Mouse (Mus musculus): Measurements from ENCODE around the gene Nhsl1. TPM values are rescaled to one million over a fixed set of nuclear protein-coding genes. Genes with fewer than 3 reads are reported as not detected.
A peak's percentile ranks its signal among the peaks of the same experiment; 100 is the strongest.

Gene Nhsl1
- polyA plus RNA-seq, 1 experiment from 2014 or later = 23.4 TPM

DNA sequence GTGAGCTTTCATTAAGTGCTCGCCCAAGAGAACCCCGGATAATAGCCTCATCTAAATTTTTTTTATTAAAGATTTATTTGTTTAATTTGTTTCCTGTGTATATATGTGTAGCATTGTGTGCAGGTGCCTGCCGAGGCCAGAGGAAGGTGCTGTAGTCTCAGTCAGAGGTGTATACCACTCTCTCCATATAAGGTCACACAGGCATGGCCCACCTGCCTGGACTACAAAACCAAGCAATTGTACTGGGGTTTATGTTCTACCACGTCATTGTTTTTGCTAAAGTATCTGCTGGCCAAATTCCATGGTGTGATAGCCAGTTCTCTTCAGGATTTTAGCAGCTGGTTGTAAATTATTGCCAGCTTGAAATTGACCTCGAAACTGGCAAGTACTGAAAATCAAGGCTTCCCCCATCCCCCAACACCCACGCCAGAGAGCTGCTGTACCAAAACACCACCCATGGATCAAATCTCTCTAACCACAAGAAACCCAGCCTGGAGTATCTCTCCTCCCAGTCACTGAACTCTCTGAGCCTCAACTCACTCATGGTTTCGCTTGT, 81.4 kb downstream of the Nhsl1 start:
- H3K4me2 ChIP-seq (replicated peaks; ENCODE audit: low read depth, low read length) = no peak overlapping the region

GRCm38 (mm10) chr10:18400998-18401397, 82.2 kb downstream of the Nhsl1 start:
- no peaks in the 10 kb centered on the region for H3K36me3 ChIP-seq (ENCODE audit: control insufficient read depth, insufficient read depth, low read length)
- H3K9me3 ChIP-seq (ENCODE audit: control insufficient read depth, low read length) = no peaks in the 10 kb centered on the region
- 81% methylated on average over 8 of the region's 8 CpGs for WGBS
- no peak overlapping the region for H3K27ac ChIP-seq (ENCODE audit: low read depth, low read length)
- no peaks in the 10 kb centered on the region for H3K4me1 ChIP-seq (replicated peaks; ENCODE audit: control insufficient read depth, insufficient read depth, low read length)
- no peaks in the 10 kb centered on the region for H3K27me3 ChIP-seq (ENCODE audit: control insufficient read depth, insufficient read depth, low read length)
- H3K4me2 ChIP-seq (replicated peaks; ENCODE audit: low read depth, low read length) = no peak overlapping the region
- no peak overlapping the region for H3K9ac ChIP-seq (ENCODE audit: low read depth, low read length)
- ATAC-seq (ENCODE audit: low FRiP score) (no peak), DNase-seq (ENCODE audit: low spot score) (no peak)
- H3K4me3 ChIP-seq (ENCODE audit: low read depth, low read length) = no peak overlapping the region

More for the DNA sequence above, 81.4 kb downstream of the Nhsl1 start:
- ATAC-seq (ENCODE audit: low FRiP score) (no peak), DNase-seq (ENCODE audit: low spot score) (no peak)
- Histone ChIP-seq H3K27ac (ENCODE audit: low read depth, low read length) (no peak overlapping the region), H3K9me3 (ENCODE audit: control insufficient read depth, low read length) (no peaks in the 10 kb centered on the region), H3K4me1 (replicated peaks; ENCODE audit: control insufficient read depth, insufficient read depth, low read length) (no peaks in the 10 kb centered on the region), H3K27me3 (ENCODE audit: control insufficient read depth, insufficient read depth, low read length) (no peaks in the 10 kb centered on the region), H3K36me3 (ENCODE audit: control insufficient read depth, insufficient read depth, low read length) (no peaks in the 10 kb centered on the region), H3K4me3 (ENCODE audit: low read depth, low read length) (no peak overlapping the region), H3K9ac (ENCODE audit: low read depth, low read length) (no peak overlapping the region)
- 79% methylated on average over 7 of the region's 7 CpGs for WGBS

DNA sequence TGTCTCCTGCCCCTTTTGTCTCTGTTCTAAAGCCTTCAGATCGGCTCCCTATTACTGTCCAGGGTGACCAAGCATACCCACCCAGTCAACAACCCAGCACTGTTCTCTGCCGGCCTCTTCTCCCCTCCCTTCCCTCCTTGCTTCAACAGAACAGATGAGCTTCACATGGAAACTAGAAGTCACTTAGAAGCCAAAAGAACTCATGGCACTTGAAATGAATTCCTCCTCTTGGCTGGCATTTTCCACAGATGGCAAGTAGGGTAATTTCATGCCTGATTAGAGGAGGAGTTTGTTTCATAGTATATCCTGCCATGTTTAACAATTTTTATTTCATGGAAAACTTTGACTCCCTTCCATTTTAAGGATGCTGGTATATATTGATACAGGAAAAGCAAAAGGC, 85.2 kb downstream of the Nhsl1 start:
- DNase-seq (ENCODE audit: low spot score) (no peak), ATAC-seq (ENCODE audit: low FRiP score) (no peak)
- H3K36me3 ChIP-seq (ENCODE audit: control insufficient read depth, insufficient read depth, low read length) = no peaks in the 10 kb centered on the region
- H3K27ac ChIP-seq (ENCODE audit: low read depth, low read length) = no peak overlapping the region
- no peaks in the 10 kb centered on the region for H3K9me3 ChIP-seq (ENCODE audit: control insufficient read depth, low read length)
- H3K9ac ChIP-seq (ENCODE audit: low read depth, low read length) = no peak overlapping the region
- 34% methylated on average over 2 of the region's 2 CpGs for WGBS
- no peak overlapping the region for H3K4me2 ChIP-seq (replicated peaks; ENCODE audit: low read depth, low read length)
- no peaks in the 10 kb centered on the region for H3K4me1 ChIP-seq (replicated peaks; ENCODE audit: control insufficient read depth, insufficient read depth, low read length)
- H3K27me3 ChIP-seq (ENCODE audit: control insufficient read depth, insufficient read depth, low read length) = no peaks in the 10 kb centered on the region
- H3K4me3 ChIP-seq (ENCODE audit: low read depth, low read length) = no peak overlapping the region

GRCm38 (mm10) chr10:18404679-18405078, 85.9 kb downstream of the Nhsl1 start:
- no peaks in the 10 kb centered on the region; the same call in 1 of the 2 replicates for H3K4me1 ChIP-seq (replicated peaks; ENCODE audit: control insufficient read depth, insufficient read depth, low read length)
- H3K27ac ChIP-seq (ENCODE audit: low read depth, low read length) = 0 out of 2 replicates have a peak overlapping the region, but pooled peaks have one; percentile 18
- H3K4me3 ChIP-seq (ENCODE audit: low read depth, low read length) = no peak overlapping the region
- 23% methylated on average over 5 of the region's 5 CpGs for WGBS
- H3K9me3 ChIP-seq (ENCODE audit: control insufficient read depth, low read length) = no peaks in the 10 kb centered on the region
- H3K27me3 ChIP-seq (ENCODE audit: control insufficient read depth, insufficient read depth, low read length) = no peaks in the 10 kb centered on the region
- no peak overlapping the region for H3K9ac ChIP-seq (ENCODE audit: low read depth, low read length)
- peak; percentile 29 for ATAC-seq (ENCODE audit: low FRiP score)
- peak; percentile 31 for DNase-seq (ENCODE audit: low spot score)
- H3K4me2 ChIP-seq (replicated peaks; ENCODE audit: low read depth, low read length) = no peak overlapping the region
- H3K36me3 ChIP-seq (ENCODE audit: control insufficient read depth, insufficient read depth, low read length) = no peaks in the 10 kb centered on the region

DNA sequence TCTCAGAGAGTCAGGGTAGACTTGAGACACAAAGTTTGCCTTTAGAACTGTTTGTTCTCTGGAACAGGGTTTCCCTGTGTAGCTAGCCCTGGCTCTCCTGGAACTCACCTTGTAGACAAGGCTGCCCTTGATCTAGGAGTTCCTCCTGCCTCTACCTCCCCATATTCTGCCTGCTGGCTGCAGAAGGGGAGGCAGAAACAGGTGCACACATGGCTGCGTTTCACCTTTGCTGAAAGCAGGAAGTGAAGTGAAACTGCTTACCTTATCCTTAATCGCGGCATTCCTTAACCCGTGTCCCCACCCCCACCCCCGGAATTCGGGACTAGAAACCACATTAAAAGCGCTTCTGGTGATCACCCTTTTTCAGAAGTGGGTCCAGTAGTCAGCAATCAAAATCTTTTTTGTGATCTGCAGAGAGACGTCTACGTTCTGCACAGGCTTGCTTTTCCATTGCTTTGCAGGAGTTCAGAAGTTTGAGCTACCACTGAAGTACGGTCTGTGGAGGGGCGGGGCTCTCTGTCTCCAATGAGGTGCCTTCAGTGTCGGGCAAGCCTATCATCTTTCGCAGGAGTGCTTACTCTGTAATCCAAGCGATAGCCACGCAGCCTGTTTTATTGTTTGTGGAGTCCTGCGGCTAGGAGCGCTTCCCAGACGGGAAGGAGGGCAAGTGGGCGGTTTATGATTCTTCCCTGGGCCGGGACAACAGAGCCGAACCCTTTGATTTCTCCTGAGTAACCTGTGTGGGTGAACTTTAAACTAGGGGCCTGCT, 88.5 kb downstream of the Nhsl1 start:
- DNase-seq (ENCODE audit: low spot score) = peak; percentile 85
- H3K9me3 ChIP-seq (ENCODE audit: control insufficient read depth, low read length) = no peaks in the 10 kb centered on the region
- H3K27me3 ChIP-seq (ENCODE audit: control insufficient read depth, insufficient read depth, low read length) = no peaks in the 10 kb centered on the region
- no peaks in the 10 kb centered on the region; the same call in 1 of the 2 replicates for H3K4me1 ChIP-seq (replicated peaks; ENCODE audit: control insufficient read depth, insufficient read depth, low read length)
- peak overlapping the region; percentile 49 for H3K9ac ChIP-seq (ENCODE audit: low read depth, low read length)
- H3K27ac ChIP-seq (ENCODE audit: low read depth, low read length) = 0 out of 2 replicates have a peak overlapping the region, but pooled peaks have one; percentile 18
- WGBS = under 1% methylated on average over 21 of the region's 21 CpGs
- peak overlapping the region; percentile 39 for H3K4me3 ChIP-seq (ENCODE audit: low read depth, low read length)
- ATAC-seq (ENCODE audit: low FRiP score) = peak; percentile 86
- peak overlapping the region; percentile 49 for H3K4me2 ChIP-seq (replicated peaks; ENCODE audit: low read depth, low read length)
- H3K36me3 ChIP-seq (ENCODE audit: control insufficient read depth, insufficient read depth, low read length) = no peaks in the 10 kb centered on the region

- WGBS = 4% methylated on average over 11 of the region's 11 CpGs
- H3K9me3 ChIP-seq (ENCODE audit: control insufficient read depth, low read length) = no peaks in the 10 kb centered on the region
- H3K27ac ChIP-seq (ENCODE audit: low read depth, low read length) = no peak overlapping the region
- peak; percentile 53 for DNase-seq (ENCODE audit: low spot score)
- peak overlapping the region; percentile 39 for H3K4me3 ChIP-seq (ENCODE audit: low read depth, low read length)
- H3K9ac ChIP-seq (ENCODE audit: low read depth, low read length) = peak overlapping the region; percentile 49
- H3K4me2 ChIP-seq (replicated peaks; ENCODE audit: low read depth, low read length) = peak overlapping the region; percentile 49
- ATAC-seq (ENCODE audit: low FRiP score) = no peak
- no peaks in the 10 kb centered on the region for H3K36me3 ChIP-seq (ENCODE audit: control insufficient read depth, insufficient read depth, low read length)
- no peaks in the 10 kb centered on the region; the same call in 1 of the 2 replicates for H3K4me1 ChIP-seq (replicated peaks; ENCODE audit: control insufficient read depth, insufficient read depth, low read length)
- H3K27me3 ChIP-seq (ENCODE audit: control insufficient read depth, insufficient read depth, low read length) = no peaks in the 10 kb centered on the region
Observed at GRCm38 (mm10) chr10:18408128-18408527, 89.3 kb downstream of the Nhsl1 start.

- Histone ChIP-seq H3K27ac (ENCODE audit: low read depth, low read length) (no peak overlapping the region), H3K4me1 (replicated peaks; ENCODE audit: control insufficient read depth, insufficient read depth, low read length) (no peaks in the 10 kb centered on the region; the same call in 1 of the 2 replicates), H3K9ac (ENCODE audit: low read depth, low read length) (peak overlapping the region; percentile 49), H3K4me3 (ENCODE audit: low read depth, low read length) (peak overlapping the region; percentile 39), H3K36me3 (ENCODE audit: control insufficient read depth, insufficient read depth, low read length) (no peaks in the 10 kb centered on the region), H3K27me3 (ENCODE audit: control insufficient read depth, insufficient read depth, low read length) (no peaks in the 10 kb centered on the region), H3K4me2 (replicated peaks; ENCODE audit: low read depth, low read length) (peak overlapping the region; percentile 49), H3K9me3 (ENCODE audit: control insufficient read depth, low read length) (no peaks in the 10 kb centered on the region)
- no peak for ATAC-seq (ENCODE audit: low FRiP score)
- 20% methylated on average over 9 of the region's 9 CpGs for WGBS
- peak; percentile 41 for DNase-seq (ENCODE audit: low spot score)
Observed at GRCm38 (mm10) chr10:18408635-18409034, 89.8 kb downstream of the Nhsl1 start.

GRCm38 (mm10) chr10:18409068-18409467, 90.3 kb downstream of the Nhsl1 start:
- peak overlapping the region; percentile 49 for H3K4me2 ChIP-seq (replicated peaks; ENCODE audit: low read depth, low read length)
- H3K36me3 ChIP-seq (ENCODE audit: control insufficient read depth, insufficient read depth, low read length) = no peaks in the 10 kb centered on the region
- peak overlapping the region; percentile 49; the same call in 1 of the 2 replicates for H3K9ac ChIP-seq (ENCODE audit: low read depth, low read length)
- DNase-seq (ENCODE audit: low spot score) (no peak), ATAC-seq (ENCODE audit: low FRiP score) (no peak)
- peak overlapping the region; percentile 39 for H3K4me3 ChIP-seq (ENCODE audit: low read depth, low read length)
- no peaks in the 10 kb centered on the region for H3K9me3 ChIP-seq (ENCODE audit: control insufficient read depth, low read length)
- H3K4me1 ChIP-seq (replicated peaks; ENCODE audit: control insufficient read depth, insufficient read depth, low read length) = no peaks in the 10 kb centered on the region; the same call in 1 of the 2 replicates
- H3K27ac ChIP-seq (ENCODE audit: low read depth, low read length) = no peak overlapping the region
- 23% methylated on average over 2 of the region's 2 CpGs for WGBS
- no peaks in the 10 kb centered on the region for H3K27me3 ChIP-seq (ENCODE audit: control insufficient read depth, insufficient read depth, low read length)

Measured in hindbrain, embryonic 11.5 days (tissue).